Mouse (Mus musculus) lung, postnatal 0 days (tissue): ENCODE data around the gene Tm2d1. TPM values are rescaled to one million over a fixed set of nuclear protein-coding genes. Genes with fewer than 3 reads are reported as not detected.

Experiments
- ATAC-seq: fragments of 200-750 bp; cut with Nextera tagmentation; 2 replicates; pipeline ENCODE4 v1.8.0; 2017; ENCODE audit warnings: moderate library complexity
- DNase-seq: peaks from one replicate; pipeline ENCODE4 v3.0.0-alpha.2; 2016; ENCODE audit warnings: low spot score
- H3K27ac ChIP-seq: fragments of 300-500 bp; sonication (generic); 2 replicates; pipeline ENCODE4 v1.5.1; 2014; ENCODE audit warnings: antibody characterized with exemption, mild to moderate bottlenecking, low read length, mixed read lengths
- H3K27me3 ChIP-seq: fragments of 300-500 bp; sonication (generic); replicated peaks from 2 replicates; pipeline ENCODE4 v1.6.1; 2014; ENCODE audit warnings: low read length, mixed read lengths; ENCODE audit not compliant: insufficient read depth
- H3K36me3 ChIP-seq: fragments of 300-500 bp; sonication (generic); 2 replicates; pipeline ENCODE4 v1.6.1; 2014; ENCODE audit warnings: low read length, mixed read lengths; ENCODE audit not compliant: insufficient read depth
- H3K4me1 ChIP-seq: fragments of 300-500 bp; sonication (generic); 2 replicates; pipeline ENCODE4 v1.6.1; 2014; ENCODE audit warnings: antibody characterized with exemption, low read depth, low read length, mixed read lengths; ENCODE audit not compliant: insufficient read depth
- H3K4me2 ChIP-seq: fragments of 300-500 bp; sonication (generic); replicated peaks from 2 replicates; pipeline ENCODE4 v1.6.1; 2014; ENCODE audit warnings: low read depth, mild to moderate bottlenecking, low read length, moderate library complexity, mixed read lengths
- H3K4me3 ChIP-seq: fragments of 300-500 bp; sonication (generic); 2 replicates; pipeline ENCODE4 v1.5.1; 2014; ENCODE audit warnings: low read depth, low read length
- H3K9ac ChIP-seq: fragments of 300-500 bp; sonication (generic); replicated peaks from 2 replicates; pipeline ENCODE4 v1.6.1; 2014; ENCODE audit warnings: low read depth, mild to moderate bottlenecking
- H3K9me3 ChIP-seq: fragments of 300-500 bp; sonication (generic); 2 replicates; pipeline ENCODE4 v1.6.1; 2016; ENCODE audit warnings: low read length, mixed read lengths
- CTCF ChIP-seq: IDR thresholded peaks from 2 replicates; pipeline ENCODE4 v1.5.1; 2016; ENCODE audit warnings: antibody characterized with exemption, mild to moderate bottlenecking
- EP300 ChIP-seq: IDR thresholded peaks from 2 replicates; pipeline ENCODE4 v1.6.1; 2016; ENCODE audit warnings: antibody characterized with exemption, mild to moderate bottlenecking, control low read depth
- WGBS: fragments of 180-500 bp; shearing (Covaris S2); extraction: QIAGEN DNeasy Blood & Tissue Kit; methylation state at CpG from one replicate; pipeline ENCODE4 v1.1.7; 2014; 5-methylcytosine and 5-hydroxymethylcytosine counted together
- polyA plus RNA-seq: library from polyadenylated mRNA; unstranded; fragments of >200 nt; fragmentation: Nextera tagmentation; extraction: Ambion mirVana; gene quantifications from 2 replicates; pipeline ENCODE4 v1.2.1, GENCODE M21; 2015

The Tm2d1 gene
- polyA plus RNA-seq, 1 experiment from 2014 or later: 119 TPM

GRCm38 (mm10) chr4:98401584-98401962 lies 18.5 kb upstream of the Tm2d1 start:
- DNase-seq (no peak), ATAC-seq (peak; percentile 25; the same call in 1 of the 2 replicates)
- no peak for TF ChIP-seq CTCF
- no peak for TF ChIP-seq EP300
- peak overlapping the region; percentile 72; the same call in 1 of the 2 replicates for H3K27ac ChIP-seq
- H3K4me2 ChIP-seq: no peak overlapping the region
- no peaks in the 10 kb centered on the region for H3K36me3 ChIP-seq
- 38% methylated on average over 2 of the region's 2 CpGs for WGBS
- no peak overlapping the region for H3K4me3 ChIP-seq
- no peak overlapping the region for H3K9ac ChIP-seq
- no peaks in the 10 kb centered on the region for H3K27me3 ChIP-seq
- H3K9me3 ChIP-seq: no peaks in the 10 kb centered on the region
- H3K4me1 ChIP-seq: peaks cover 5% of the 10 kb centered on the region; the same call in 1 of the 2 replicates

GRCm38 (mm10) chr4:98400926-98401583 lies 17.9 kb upstream of the Tm2d1 start:
- Histone ChIP-seq H3K4me1 (peaks cover 5% of the 10 kb centered on the region; the same call in 1 of the 2 replicates), H3K36me3 (no peaks in the 10 kb centered on the region), H3K27ac (peak overlapping the region; percentile 72), H3K27me3 (no peaks in the 10 kb centered on the region), H3K4me2 (no peak overlapping the region), H3K9me3 (no peaks in the 10 kb centered on the region), H3K4me3 (no peak overlapping the region), H3K9ac (no peak overlapping the region)
- peak; percentile 54 for DNase-seq
- 30% methylated on average over 6 of the region's 6 CpGs for WGBS
- peak; percentile 85 for ATAC-seq
- TF ChIP-seq EP300 (peak; percentile 11; the same call in 1 of the 2 replicates), CTCF (no peak)

GRCm38 (mm10) chr4:98395690-98396437 lies 12.8 kb upstream of the Tm2d1 start, which contains the start of gene Patj:
Gene Patj (plus strand): TSS chr4:98395785.
- Histone ChIP-seq H3K9me3 (no peaks in the 10 kb centered on the region), H3K27ac (peak within 1 kb of the TSS; percentile 96), H3K4me1 (peaks cover 3% of the 10 kb centered on the region; the same call in 1 of the 2 replicates), H3K4me2 (peak within 1 kb of the TSS; percentile 90), H3K27me3 (no peaks in the 10 kb centered on the region), H3K9ac (peak within 1 kb of the TSS; percentile 97), H3K36me3 (no peaks in the 10 kb centered on the region), H3K4me3 (peak within 1 kb of the TSS; percentile 77)
- TF ChIP-seq EP300 (no peak), CTCF (peak; percentile 42)
- DNase-seq (peak; percentile 87), ATAC-seq (peak; percentile 93)
- WGBS: 2% methylated on average over 47 of the region's 73 CpGs

GRCm38 (mm10) chr4:98395346-98395689 lies 12.2 kb upstream of the Tm2d1 start:
- no peaks in the 10 kb centered on the region for H3K27me3 ChIP-seq
- WGBS: 6% methylated on average over 7 of the region's 7 CpGs
- H3K27ac ChIP-seq: peak overlapping the region; percentile 96
- TF ChIP-seq EP300: no peak
- TF ChIP-seq CTCF: no peak
- peak overlapping the region; percentile 77 for H3K4me3 ChIP-seq
- no peaks in the 10 kb centered on the region for H3K9me3 ChIP-seq
- ATAC-seq: no peak
- H3K36me3 ChIP-seq: no peaks in the 10 kb centered on the region
- no peak for DNase-seq
- H3K9ac ChIP-seq: peak overlapping the region; percentile 97
- no peaks in the 10 kb centered on the region for H3K4me1 ChIP-seq
- H3K4me2 ChIP-seq: peak overlapping the region; percentile 90

GRCm38 (mm10) chr4:98385036-98385435 lies 1.9 kb upstream of the Tm2d1 start:
- no peaks in the 10 kb centered on the region for H3K27me3 ChIP-seq
- no peak overlapping the region for H3K4me2 ChIP-seq
- no peak for DNase-seq
- H3K27ac ChIP-seq: no peak overlapping the region
- no peaks in the 10 kb centered on the region; the same call in 1 of the 2 replicates for H3K4me1 ChIP-seq
- no peak overlapping the region for H3K4me3 ChIP-seq
- no peak overlapping the region for H3K9ac ChIP-seq
- no peak for ATAC-seq
- H3K9me3 ChIP-seq: no peaks in the 10 kb centered on the region
- 45% methylated on average over 5 of the region's 5 CpGs for WGBS
- TF ChIP-seq EP300: no peak
- TF ChIP-seq CTCF: no peak
- H3K36me3 ChIP-seq: no peaks in the 10 kb centered on the region

- Histone ChIP-seq H3K4me1 (no peaks in the 10 kb centered on the region; the same call in 1 of the 2 replicates), H3K27ac (no peak overlapping the region), H3K9me3 (no peaks in the 10 kb centered on the region), H3K27me3 (no peaks in the 10 kb centered on the region), H3K4me3 (no peak overlapping the region), H3K4me2 (no peak overlapping the region), H3K36me3 (no peaks in the 10 kb centered on the region), H3K9ac (no peak overlapping the region)
- WGBS: 82% methylated on average over 2 of the region's 2 CpGs
- TF ChIP-seq EP300 (no peak), CTCF (no peak)
- ATAC-seq: no peak
- no peak for DNase-seq
Measured at GRCm38 (mm10) chr4:98376943-98377342, 6.2 kb downstream of the Tm2d1 start.
